Mouse (Mus musculus): Measurements from ENCODE around the gene Lsamp. TPM values are rescaled to one million over a fixed set of nuclear protein-coding genes. Genes with fewer than 3 reads are reported as not detected.
"Not testable (repeated sequence)": the region's sequence is repeated elsewhere in the genome, so short reads cannot be mapped to it uniquely, and the experiment has no call there.

Gene Lsamp
- total RNA-seq, 1 experiment from 2014 or later = 7.4 TPM

DNA sequence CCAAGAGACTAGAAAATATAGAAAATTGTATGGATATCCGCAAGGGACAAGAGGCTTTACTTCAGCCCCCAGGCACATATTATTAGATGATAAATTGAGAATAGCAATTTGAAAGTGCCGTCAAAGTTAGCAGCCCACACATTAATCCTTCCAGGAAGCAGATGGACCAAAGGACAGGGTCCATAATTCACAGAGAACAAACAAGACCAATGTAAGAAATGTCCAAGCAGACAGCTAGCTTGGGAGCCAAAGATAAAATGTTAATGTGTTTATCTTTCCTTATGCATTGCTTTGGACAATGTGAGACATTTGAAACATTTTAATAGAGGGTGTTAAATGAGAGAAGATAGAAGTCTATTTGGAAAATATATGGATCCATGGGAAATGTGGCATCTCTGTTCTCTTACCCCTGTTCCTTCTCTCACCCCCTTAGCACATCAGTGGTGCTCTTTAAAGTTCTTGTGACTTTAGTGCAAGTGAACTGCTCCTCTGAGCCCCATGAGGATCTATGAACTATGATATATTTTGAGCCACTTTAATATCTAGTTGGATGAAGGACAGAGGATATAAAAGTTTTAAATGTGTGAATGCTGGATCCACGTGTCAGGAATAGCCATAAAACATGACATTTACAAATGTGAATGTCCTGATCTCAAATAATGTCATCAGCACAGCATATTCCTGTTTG lies 1952.9 kb downstream of the Lsamp start:
- no peak for DNase-seq

DNA sequence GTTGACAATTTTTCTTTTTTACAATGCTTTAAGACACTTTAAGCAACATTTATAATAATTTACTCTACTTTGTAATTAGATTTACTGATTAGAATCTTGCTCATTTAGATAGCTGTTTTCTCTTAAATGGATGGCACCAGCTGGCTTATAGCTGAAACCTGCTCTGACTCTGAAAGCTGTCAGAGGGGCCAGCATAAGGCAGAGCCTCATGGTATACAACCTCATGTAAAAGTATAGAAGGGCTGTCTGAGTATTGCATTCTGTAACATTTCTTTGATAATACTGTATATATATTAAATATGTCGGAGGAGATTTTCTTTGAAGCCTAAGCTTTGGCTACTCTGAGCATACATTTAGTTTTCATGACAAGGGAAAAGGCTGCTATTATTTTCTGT lies 1953.4 kb downstream of the Lsamp start:
- no peak for DNase-seq

- DNase-seq = no peak
Observed at GRCm38 (mm10) chr16:41938258-41938657, 1954.1 kb downstream of the Lsamp start.

GRCm38 (mm10) chr16:41941591-41942315 lies 1957.6 kb downstream of the Lsamp start:
- DNase-seq = no peak

DNA sequence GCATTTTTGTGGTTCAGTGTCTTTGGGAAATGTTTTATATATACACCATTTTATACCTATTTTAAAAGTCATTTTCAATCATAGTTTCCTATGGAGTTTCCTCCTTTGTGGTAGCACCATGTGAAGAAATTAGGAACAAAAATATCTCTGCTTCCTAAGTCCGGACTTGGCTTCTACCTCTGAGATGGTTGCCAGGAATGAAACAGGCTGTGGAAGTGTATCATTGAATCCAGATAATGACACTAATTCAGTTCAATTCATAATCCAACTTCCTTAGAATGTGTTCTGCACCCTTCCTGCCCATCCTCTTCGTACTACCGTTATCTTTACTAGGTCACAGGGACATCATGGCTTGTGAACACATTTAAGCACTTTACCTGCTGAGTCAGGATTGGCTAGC lies 1973.7 kb downstream of the Lsamp start:
- no peak for DNase-seq

DNA sequence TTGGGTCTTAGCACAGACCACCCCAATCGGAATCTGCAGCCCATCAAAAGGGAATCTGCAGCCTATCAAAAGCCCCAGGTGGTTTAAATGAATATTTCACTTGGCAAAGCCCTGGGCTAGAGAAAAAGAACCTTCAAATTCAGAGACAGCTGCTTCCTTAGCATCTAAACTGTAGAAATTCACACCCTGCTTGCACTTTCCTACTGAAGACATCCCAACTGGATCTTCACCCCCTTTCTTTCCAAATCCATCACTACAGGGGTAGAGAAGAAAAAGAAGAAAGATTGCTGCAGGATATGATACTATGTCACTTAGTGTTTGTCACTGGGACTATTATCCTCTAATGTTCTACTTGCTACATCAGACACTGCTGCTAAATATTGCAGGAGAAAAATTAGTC lies 1981.5 kb downstream of the Lsamp start:
- DNase-seq = no peak

GRCm38 (mm10) chr16:41969215-41969614 lies 1985.1 kb downstream of the Lsamp start:
- DNase-seq = no peak

DNA sequence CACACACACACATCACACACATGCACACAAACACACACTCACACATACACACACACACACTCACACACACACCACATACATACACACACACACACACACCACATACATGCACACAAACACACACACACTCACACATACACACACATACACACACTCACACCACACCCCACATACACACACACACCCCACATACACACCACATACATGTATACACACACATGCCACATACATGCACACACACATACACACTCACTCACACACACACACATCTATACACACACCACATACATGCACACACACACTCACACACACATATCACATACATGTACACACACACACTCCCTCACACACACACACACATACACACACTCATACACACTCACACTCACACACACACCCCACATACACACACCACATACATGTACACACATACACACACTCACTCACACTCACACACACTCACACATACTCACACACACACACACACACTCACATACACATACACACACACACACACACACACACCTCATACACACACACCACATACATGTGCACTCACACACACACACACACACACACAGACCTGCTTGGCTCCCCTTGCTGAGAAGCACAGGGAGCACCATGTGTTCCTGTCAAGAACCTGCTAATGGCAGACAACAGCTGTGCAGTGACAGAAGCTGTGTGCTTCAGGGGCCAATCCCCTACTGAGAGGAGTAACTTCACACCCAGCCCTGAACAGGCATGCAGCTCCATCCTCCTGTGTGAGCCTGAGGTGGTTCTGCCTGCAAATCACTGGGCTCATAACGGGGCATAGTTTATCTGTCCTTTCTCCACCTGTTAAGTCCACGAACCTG lies 1990.9 kb downstream of the Lsamp start:
- no peak for DNase-seq

DNA sequence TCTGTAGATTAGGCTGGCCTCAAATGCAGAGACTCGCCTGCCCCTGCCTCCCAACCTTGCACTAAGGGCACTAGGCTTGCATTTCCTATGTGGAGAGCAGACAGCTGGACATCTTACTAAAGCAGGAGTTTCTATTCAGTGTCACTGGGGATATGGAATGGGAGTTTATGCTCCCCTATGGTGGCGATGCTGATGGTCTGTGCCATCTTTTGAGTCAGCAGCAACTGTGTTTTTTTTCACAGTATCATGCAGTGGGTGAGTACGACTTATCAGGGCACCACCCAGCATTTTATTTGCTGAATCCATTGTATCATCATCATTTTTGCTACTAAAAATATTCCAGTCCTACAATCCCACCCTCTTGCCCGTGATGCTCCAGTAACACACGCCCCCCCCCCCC lies 1992.7 kb downstream of the Lsamp start:
- DNase-seq = no peak

GRCm38 (mm10) chr16:41996956-41997355 lies 2012.8 kb downstream of the Lsamp start:
- DNase-seq = no peak

DNA sequence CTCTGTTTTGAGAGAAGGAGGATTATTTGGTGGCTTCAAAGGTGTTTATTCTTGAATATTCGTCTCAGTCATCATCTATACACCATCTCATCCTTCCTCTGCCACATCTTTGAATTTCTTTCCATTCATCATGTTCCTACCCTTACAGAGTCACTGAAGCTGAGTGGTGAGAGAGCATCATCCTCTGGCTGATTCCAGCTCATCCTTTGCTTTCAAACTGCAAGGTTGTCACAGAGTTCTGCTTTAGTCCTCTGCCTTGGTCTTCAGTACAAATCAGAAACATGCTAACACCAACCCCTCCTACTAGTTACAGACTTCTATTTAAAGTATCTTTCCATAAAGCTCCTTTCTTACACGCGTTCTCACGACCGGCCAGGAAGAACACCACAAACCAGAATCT lies 2018.8 kb downstream of the Lsamp start:
- DNase-seq = no peak

GRCm38 (mm10) chr16:42003506-42003905 lies 2019.3 kb downstream of the Lsamp start:
- not testable (repeated sequence) for DNase-seq

DNA sequence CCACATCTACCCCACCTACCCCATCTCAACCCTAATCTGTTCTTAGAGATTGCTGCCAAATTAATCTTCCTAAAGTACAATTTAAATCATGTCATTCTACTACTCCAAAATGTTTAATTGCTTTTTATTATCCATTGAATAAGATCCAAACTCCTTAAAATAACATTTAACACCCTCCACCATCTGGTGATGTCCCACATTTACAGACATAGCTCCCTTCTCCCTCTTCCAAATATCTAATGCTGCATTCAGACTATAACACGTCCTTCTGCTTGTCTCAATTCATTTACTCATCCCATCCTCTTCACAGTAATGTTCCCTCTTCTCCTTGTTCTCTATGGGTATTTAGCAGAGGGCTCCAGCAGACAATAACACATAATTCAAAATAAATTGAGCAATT lies 2020.0 kb downstream of the Lsamp start:
- no peak for DNase-seq

DNA sequence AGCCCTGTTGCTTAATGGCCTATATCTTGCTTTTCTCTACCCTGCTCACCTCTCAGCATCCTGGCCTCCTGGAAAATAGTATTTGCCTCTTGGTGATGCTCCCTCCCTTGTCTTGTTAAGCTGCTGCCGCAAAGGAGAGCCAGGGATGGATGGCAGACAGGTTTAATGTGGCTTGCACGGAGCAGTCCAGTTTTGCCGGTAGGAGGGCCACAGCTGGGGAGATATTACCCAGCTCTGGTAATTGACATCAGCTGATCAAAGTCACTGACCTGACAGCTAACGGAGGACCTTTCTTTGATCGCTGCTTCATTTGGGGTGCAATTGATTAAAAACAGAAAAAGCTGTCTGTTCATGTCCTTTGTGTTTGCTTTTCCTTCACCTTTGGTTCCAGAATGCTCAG lies 2030.8 kb downstream of the Lsamp start:
- no peak for DNase-seq

DNA sequence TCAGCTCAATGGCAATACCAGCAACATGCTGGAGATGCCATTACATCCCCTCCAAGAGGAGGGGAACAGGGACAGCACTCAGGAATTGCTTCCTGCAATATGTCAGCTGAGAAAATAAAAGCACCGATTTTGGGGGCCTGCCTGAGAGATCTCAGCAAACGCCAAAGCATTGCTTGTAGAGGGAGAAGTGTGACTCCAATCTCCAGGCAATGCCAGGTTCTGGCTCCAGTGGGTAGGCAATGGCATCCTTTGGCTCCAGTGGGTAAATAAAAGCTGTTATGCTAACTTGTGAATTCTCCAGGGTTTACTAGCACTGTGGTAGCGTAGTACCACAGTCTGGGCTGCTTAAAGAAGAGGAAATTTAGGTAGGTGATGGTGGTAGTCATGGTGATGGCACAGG lies 2031.3 kb downstream of the Lsamp start:
- no peak for DNase-seq

GRCm38 (mm10) chr16:42016791-42017643 lies 2032.9 kb downstream of the Lsamp start:
- no peak for DNase-seq

DNA sequence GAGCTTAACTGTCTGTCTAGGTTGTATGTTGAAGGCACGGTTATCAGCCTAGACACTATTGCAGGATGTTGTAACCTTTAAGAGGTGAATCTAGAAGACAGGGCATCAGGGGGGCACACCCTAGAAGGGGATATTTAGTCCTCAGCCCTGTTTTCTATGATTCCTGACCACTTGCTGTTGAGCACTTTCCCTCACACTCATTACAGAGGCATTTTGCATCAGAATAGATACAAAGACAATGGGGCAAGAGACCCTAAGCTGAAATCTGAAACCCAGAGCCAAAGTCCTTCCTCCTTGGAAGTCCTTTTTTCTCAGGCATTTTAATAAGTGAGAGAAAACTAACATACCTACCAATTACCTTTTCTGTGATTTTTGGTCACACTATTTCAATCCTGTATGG lies 2038.4 kb downstream of the Lsamp start:
- no peak for DNase-seq

- DNase-seq = no peak
Observed at GRCm38 (mm10) chr16:42032030-42032429, 2047.9 kb downstream of the Lsamp start.

DNA sequence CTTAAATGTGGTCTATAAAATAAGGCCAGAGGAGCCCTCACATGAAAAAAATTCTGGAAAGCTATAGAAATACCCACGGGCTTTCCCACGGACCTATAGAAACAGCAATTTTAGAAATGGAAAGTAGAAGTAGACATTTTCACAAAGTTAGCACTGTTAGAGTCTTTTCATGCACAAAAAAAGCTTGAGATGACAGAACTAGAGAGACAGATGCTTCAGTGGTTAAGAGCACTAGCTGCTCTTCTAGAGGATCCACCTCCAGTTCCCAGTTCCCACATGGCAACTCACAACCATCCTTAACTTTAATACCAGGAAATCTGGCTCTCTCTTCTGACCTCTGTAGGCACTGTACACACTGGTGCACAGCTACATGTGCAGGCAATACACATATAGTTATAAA lies 2049.3 kb downstream of the Lsamp start:
- DNase-seq = no peak

GRCm38 (mm10) chr16:42048138-42048537 lies 2064.0 kb downstream of the Lsamp start:
- no peak for DNase-seq

DNA sequence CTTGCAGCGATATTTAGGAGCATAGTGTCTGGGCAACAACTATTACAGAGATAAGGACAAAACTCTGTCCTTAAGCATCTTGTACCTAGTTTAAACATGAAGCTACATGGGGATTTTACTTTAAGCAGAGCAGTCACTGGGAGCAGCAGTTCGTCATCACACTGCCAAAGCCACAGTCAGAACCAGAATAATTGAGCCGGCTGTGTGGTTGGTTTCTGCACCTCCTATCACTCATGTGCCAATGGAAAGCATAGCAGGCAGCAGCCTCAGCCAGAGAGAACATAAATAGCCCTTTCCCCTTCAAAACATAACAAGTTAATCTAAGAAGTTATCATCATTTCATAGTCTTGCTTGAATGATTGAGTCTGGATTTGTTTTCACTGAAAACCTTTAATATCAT lies 2075.8 kb downstream of the Lsamp start:
- DNase-seq = no peak

- no peak for DNase-seq
Observed at GRCm38 (mm10) chr16:42074325-42074724, 2090.2 kb downstream of the Lsamp start.
